Mouse (Mus musculus) spleen, adult 2 months (tissue): ENCODE results near the gene Gramd2.

Experiments used
- CTCF ChIP-seq: fragments of 200-500 bp; IDR thresholded peaks from 2 replicates; pipeline ENCODE4 v1.5.1; 2011; ENCODE audit warnings: mild to moderate bottlenecking, inconsistent platforms; ENCODE audit not compliant: insufficient read depth, insufficient read length, insufficient replicate concordance; ENCODE audit errors: extremely low read depth
- POLR2A ChIP-seq: fragments of 200-500 bp; IDR thresholded peaks from 2 replicates; pipeline ENCODE4 v1.6.1; 2011; ENCODE audit warnings: low read depth, low read length, inconsistent platforms

GRCm38 (mm10) chr9:59638372-59638771 lies 41.6 kb upstream of the Gramd2 start:
- TF ChIP-seq POLR2A (no peak), CTCF (no peak)
